ENCODE assay signal across 11 mouse cellular contexts in the genomic region with DNA sequence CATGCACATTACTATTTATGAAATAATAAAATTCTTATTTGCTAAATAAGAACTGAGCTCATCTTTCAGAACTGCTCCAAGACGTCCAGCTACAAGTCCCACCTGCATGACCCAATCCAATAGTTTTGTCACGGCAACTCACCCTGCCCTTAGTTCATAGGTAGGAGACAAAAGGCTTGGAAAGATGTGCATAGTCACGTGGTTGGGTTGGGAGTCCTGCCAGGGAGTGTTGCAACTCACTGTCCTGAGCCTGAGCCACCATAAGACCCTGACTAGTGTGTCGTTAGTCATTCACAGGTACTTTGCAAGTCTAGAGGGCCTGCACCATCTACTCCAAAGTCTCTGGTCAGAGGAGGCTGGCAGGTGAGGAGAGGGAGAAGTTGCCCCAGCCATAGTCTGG. TPM values are rescaled to one million over a fixed set of nuclear protein-coding genes. Genes with fewer than 3 reads are reported as not detected.
DNase-seq lines count a peak whose midpoint lies in the region; ATAC-seq and TF ChIP-seq lines count a peak whose summit lies in the region.
"Had no signal": no experiment of that assay in that cellular context is flagged by ENCODE, and none has a peak within 500 bp of the region (broad histone marks: within the 10 kb centered on the region; RNA-seq: fewer than 3 reads in every experiment).

No protein-coding gene starts in this region.

- ATAC-seq in midbrain, embryonic 14.5 days (ENCODE audit: low FRiP score, low TSS enrichment) = no peak
- ATAC-seq: intestine, postnatal 0 days had no signal

- H3K79me2 ChIP-seq in MEL (ENCODE audit: control insufficient read depth, insufficient read depth, low read length, poor library complexity) = no peaks in the 10 kb centered on the region

- no peak for TF ChIP-seq RAD21 in MEL (IDR thresholded peaks at IDR 0.05; ENCODE audit: low read depth, low read length)

- no peak overlapping the region for H3K9ac ChIP-seq in MEL (ENCODE audit: control insufficient read depth, low read depth, low read length, poor library complexity, severe bottlenecking)
- H3K9ac ChIP-seq in midbrain, embryonic 14.5 days (replicated peaks; ENCODE audit: low read length) = no peak overlapping the region

- no peak for TF ChIP-seq CTCF in MEL (IDR thresholded peaks at IDR 0.05 in 2 of 3, conservative IDR thresholded peaks at IDR 0.05 in 1 of 3; ENCODE audit: control insufficient read depth in 1 of 3, insufficient read depth in 1 of 3, low read depth in 2 of 3, low read length in 3 of 3, poor library complexity in 1 of 3, severe bottlenecking in 1 of 3)

- intact Hi-C loops in left cerebral cortex, postnatal 4 days (cut with DNase I) = no loop called here
- intact Hi-C loops in left cerebral cortex, postnatal 10 days (cut with DNase I) = no loop called here

- H3K27ac ChIP-seq in MEL (ENCODE audit: control insufficient read depth, low read depth, low read length) = no peak overlapping the region
- no peak overlapping the region for H3K27ac ChIP-seq in midbrain, embryonic 14.5 days (replicated peaks; ENCODE audit: low read depth, low read length)
- H3K27ac ChIP-seq: left cerebral cortex, adult 2 months; macrophage had no signal

- H3K4me2 ChIP-seq in midbrain, embryonic 14.5 days (ENCODE audit: low read length) = no peak overlapping the region

- peak; percentile 4 to 19 for DNase-seq in cerebellum, postnatal 14 days
- DNase-seq in cerebellum, adult 9-10 months = no peak
- DNase-seq in left cerebral cortex, postnatal 4 days = peak; percentile 26
- no peak for DNase-seq in left cerebral cortex, postnatal 10 days (ENCODE audit: extremely low spot score in 1 of 2, low spot score in 2 of 2)
- DNase-seq in MEL (ENCODE audit: low read depth, low spot score) = no peak
- peak; percentile 30 for DNase-seq in fat pad, adult 2 months (ENCODE audit: extremely low read depth, low read depth, low spot score)
- no peak for DNase-seq in thymus, adult 18-20 months
- no peak for DNase-seq in midbrain, embryonic 14.5 days

- H3K4me3 ChIP-seq in MEL (ENCODE audit: control insufficient read depth in 1 of 2, insufficient read depth in 1 of 2, low read depth in 2 of 2, low read length in 2 of 2) = no peak overlapping the region
- no peak overlapping the region for H3K4me3 ChIP-seq in midbrain, embryonic 14.5 days (replicated peaks; ENCODE audit: low read depth, low read length)
- H3K4me3 ChIP-seq: left cerebral cortex, adult 2 months had no signal

- TF ChIP-seq POLR2A in MEL (IDR thresholded peaks at IDR 0.05; ENCODE audit: control insufficient read depth in 1 of 2, insufficient read depth in 1 of 2, low read depth in 1 of 2, low read length in 2 of 2, poor library complexity in 1 of 2) = no peak

- H3K4me1 ChIP-seq in MEL (ENCODE audit: control insufficient read depth in 1 of 2, insufficient read depth in 2 of 2, low read length in 2 of 2) = no peaks in the 10 kb centered on the region
- H3K4me1 ChIP-seq in midbrain, embryonic 14.5 days (ENCODE audit: control insufficient read depth, insufficient read depth, low read length) = no peaks in the 10 kb centered on the region

- WGBS in midbrain, embryonic 14.5 days = 77% methylated on average over 4 of the region's 4 CpGs

- no peaks in the 10 kb centered on the region for H3K9me3 ChIP-seq in MEL (replicated peaks; ENCODE audit: insufficient read depth, low read length)
- H3K9me3 ChIP-seq in midbrain, embryonic 14.5 days (ENCODE audit: control insufficient read depth, low read length) = no peaks in the 10 kb centered on the region

- no peaks in the 10 kb centered on the region for H3K36me3 ChIP-seq in MEL (ENCODE audit: control insufficient read depth in 1 of 2, insufficient read depth in 2 of 2, low read length in 2 of 2)
- H3K36me3 ChIP-seq in midbrain, embryonic 14.5 days (ENCODE audit: control insufficient read depth, insufficient read depth, low read length) = no peaks in the 10 kb centered on the region

- H3K27me3 ChIP-seq in MEL (ENCODE audit: control insufficient read depth in 1 of 2, insufficient read depth in 2 of 2, low read length in 2 of 2) = peaks cover 0 to 6% of the 10 kb centered on the region in 2 experiments
- H3K27me3 ChIP-seq in midbrain, embryonic 14.5 days (ENCODE audit: control insufficient read depth, insufficient read depth, low read length) = no peaks in the 10 kb centered on the region

- no peak for TF ChIP-seq EP300 in MEL (IDR thresholded peaks at IDR 0.05; ENCODE audit: low read depth in 1 of 2, low read length in 2 of 2)

TF ChIP-seq in MEL, 35 proteins besides CTCF, POLR2A, EP300 and RAD21:
- TF ChIP-seq TAL1 (IDR thresholded peaks at IDR 0.05; ENCODE audit: low read length) (no peak), USF1 (IDR thresholded peaks at IDR 0.05; ENCODE audit: low read depth, low read length) (peak; percentile 14; the same call in 1 of the 2 replicates), ETS1 (IDR thresholded peaks at IDR 0.05; ENCODE audit: low read depth, low read length) (no peak)

RNA-seq across cellular contexts. Expression of a gene that starts 38.6 kb away (rescaled TPM):
- 10 to 100 TPM; 21.4 TPM for total RNA-seq in left cerebral cortex, postnatal 4 days (2021)
- 1 to 10 TPM; 6.5 to 6.6 TPM for total RNA-seq in left cerebral cortex, postnatal 10 days (2021)
- total RNA-seq in MEL (2012; rRNA removed) = not detected in 2 replicates
- not detected for polyA plus RNA-seq in MEL (2012; ENCODE audit: insufficient read depth in 1 of 2, insufficient read length in 2 of 2, low read depth in 1 of 2, low replicate concordance in 2 of 2, missing spikeins in 1 of 2)
- 11.1 and 12.6 TPM in 2 replicates for polyA plus RNA-seq in midbrain, embryonic 14.5 days (2014; fragmentation: Nextera tagmentation; extraction: Ambion mirVana)
- polyA plus RNA-seq: macrophage had no signal

RNA-seq across cellular contexts. Expression of a gene that starts 51.5 kb away (rescaled TPM):
- 1 to 10 TPM; 7.0 to 8.7 TPM for total RNA-seq in left cerebral cortex, postnatal 4 days (2021)
- 1 to 10 TPM; 1.6 to 2.0 TPM for total RNA-seq in left cerebral cortex, postnatal 10 days (2021)
- 44.1 and 48.9 TPM in 2 replicates for total RNA-seq in MEL (2012; rRNA removed)
- polyA plus RNA-seq in MEL (2012; ENCODE audit: insufficient read depth in 1 of 2, insufficient read length in 2 of 2, low read depth in 1 of 2, low replicate concordance in 2 of 2, missing spikeins in 1 of 2) = 10 to 100 TPM in 1 of 2 experiments, not detected in 1; 55.3 TPM
- polyA plus RNA-seq in midbrain, embryonic 14.5 days (2014; fragmentation: Nextera tagmentation; extraction: Ambion mirVana) = 10.1 and 13.9 TPM in 2 replicates

RNA-seq across cellular contexts. Expression of a gene that starts 51.5 kb away (rescaled TPM):
- total RNA-seq in left cerebral cortex, postnatal 4 days (2021) = 100 to 1,000 TPM; 108 to 110 TPM
- total RNA-seq in left cerebral cortex, postnatal 10 days (2021) = 10 to 100 TPM; 84.8 to 92.0 TPM
- total RNA-seq in MEL (2012; rRNA removed) = 19.0 and 21.4 TPM in 2 replicates
- polyA plus RNA-seq in MEL (2012; ENCODE audit: insufficient read depth in 1 of 2, insufficient read length in 2 of 2, low read depth in 1 of 2, low replicate concordance in 2 of 2, missing spikeins in 1 of 2) = 10 to 100 TPM in 1 of 2 experiments, not detected in 1; 29.2 TPM
- 86.8 and 93.4 TPM in 2 replicates for polyA plus RNA-seq in midbrain, embryonic 14.5 days (2014; fragmentation: Nextera tagmentation; extraction: Ambion mirVana)

Comparison
In these comparisons a context has a peak if more than half of its experiments do, and no peak if none do; other contexts are left out.
1. DNase-seq: peak in cerebellum, postnatal 14 days (2 of 2), left cerebral cortex, postnatal 4 days (single experiment) and fat pad, adult 2 months (single experiment); none in cerebellum, adult 9-10 months (single experiment), left cerebral cortex, postnatal 10 days (0 of 2), MEL (single experiment), thymus, adult 18-20 months (0 of 2) and midbrain, embryonic 14.5 days (single experiment).